Mouse (Mus musculus) limb, embryonic 13.5 days (tissue): ENCODE data around the gene Fbln5. TPM values are rescaled to one million over a fixed set of nuclear protein-coding genes. Genes with fewer than 3 reads are reported as not detected.
A peak's percentile ranks its signal among the peaks of the same experiment; 100 is the strongest.

Experiments used
- ATAC-seq: fragments of 200-750 bp; cut with Nextera tagmentation; 2 replicates; pipeline ENCODE4 v1.8.0; 2017; ENCODE audit warnings: low read depth, moderate number of reproducible peaks, moderate TSS enrichment; ENCODE audit not compliant: low FRiP score
- H3K27ac ChIP-seq: fragments of 300-500 bp; sonication (generic); 2 replicates; pipeline ENCODE4 v1.5.1; 2015; ENCODE audit warnings: inconsistent platforms, mild to moderate bottlenecking, moderate library complexity
- H3K27me3 ChIP-seq: fragments of 300-500 bp; sonication (generic); 2 replicates; pipeline ENCODE4 v1.6.1; 2015; ENCODE audit warnings: mild to moderate bottlenecking, inconsistent platforms
- H3K36me3 ChIP-seq: fragments of 300-500 bp; sonication (generic); 2 replicates; pipeline ENCODE4 v1.6.1; 2015; ENCODE audit warnings: inconsistent platforms, mild to moderate bottlenecking, moderate library complexity
- H3K4me1 ChIP-seq: fragments of 300-500 bp; sonication (generic); 2 replicates; pipeline ENCODE4 v1.6.1; 2015; ENCODE audit warnings: inconsistent platforms
- H3K4me2 ChIP-seq: fragments of 300-500 bp; sonication (generic); replicated peaks from 2 replicates; pipeline ENCODE4 v1.6.1; 2015; ENCODE audit warnings: inconsistent platforms, mild to moderate bottlenecking, moderate library complexity
- H3K4me3 ChIP-seq: fragments of 300-500 bp; sonication (generic); 2 replicates; pipeline ENCODE4 v1.5.1; 2015; ENCODE audit warnings: moderate library complexity, mild to moderate bottlenecking, inconsistent platforms
- H3K9ac ChIP-seq: fragments of 300-500 bp; sonication (generic); 2 replicates; pipeline ENCODE4 v1.6.1; 2015; ENCODE audit warnings: mild to moderate bottlenecking, inconsistent platforms
- H3K9me3 ChIP-seq: fragments of 300-500 bp; sonication (generic); 2 replicates; pipeline ENCODE4 v1.6.1; 2016; ENCODE audit warnings: inconsistent platforms
- WGBS: fragments of 180-500 bp; shearing (Covaris S2); methylation state at CpG from one replicate; pipeline ENCODE4 v1.1.7; 2015; 5-methylcytosine and 5-hydroxymethylcytosine counted together
- polyA plus RNA-seq: library from polyadenylated mRNA; unstranded; fragments of >200 nt; fragmentation: Nextera tagmentation; extraction: Ambion mirVana; gene quantifications from 2 replicates; pipeline ENCODE4 v1.2.1, GENCODE M21; 2015

The Fbln5 gene
- polyA plus RNA-seq, 1 experiment from 2014 or later = 102 TPM

- no peaks in the 10 kb centered on the region for H3K9me3 ChIP-seq
- H3K4me1 ChIP-seq = peaks cover 12% of the 10 kb centered on the region
- H3K36me3 ChIP-seq = no peaks in the 10 kb centered on the region
- 87% methylated on average over 5 of the region's 5 CpGs for WGBS
- no peak for ATAC-seq
- no peak overlapping the region for H3K4me2 ChIP-seq
- no peak overlapping the region for H3K27ac ChIP-seq
- H3K4me3 ChIP-seq = no peak overlapping the region
- H3K9ac ChIP-seq = no peak overlapping the region
- no peaks in the 10 kb centered on the region for H3K27me3 ChIP-seq
Observed at GRCm38 (mm10) chr12:101776383-101776782, 42.5 kb downstream of the Fbln5 start.

- Histone ChIP-seq H3K27me3 (no peaks in the 10 kb centered on the region), H3K4me3 (no peak overlapping the region), H3K27ac (no peak overlapping the region), H3K36me3 (no peaks in the 10 kb centered on the region), H3K4me2 (no peak overlapping the region), H3K4me1 (peaks cover 12% of the 10 kb centered on the region), H3K9ac (no peak overlapping the region), H3K9me3 (no peaks in the 10 kb centered on the region)
- ATAC-seq = no peak
- 43% methylated on average over 4 of the region's 4 CpGs for WGBS
Observed at GRCm38 (mm10) chr12:101774116-101774515, 44.7 kb downstream of the Fbln5 start.

GRCm38 (mm10) chr12:101772962-101773361 lies 45.9 kb downstream of the Fbln5 start:
- WGBS = 56% methylated on average over 3 of the region's 3 CpGs
- no peak overlapping the region for H3K4me3 ChIP-seq
- H3K9ac ChIP-seq = no peak overlapping the region
- H3K27ac ChIP-seq = no peak overlapping the region
- peaks cover 9% of the 10 kb centered on the region for H3K4me1 ChIP-seq
- ATAC-seq = no peak
- no peaks in the 10 kb centered on the region for H3K27me3 ChIP-seq
- no peaks in the 10 kb centered on the region for H3K9me3 ChIP-seq
- H3K36me3 ChIP-seq = no peaks in the 10 kb centered on the region
- no peak overlapping the region for H3K4me2 ChIP-seq

GRCm38 (mm10) chr12:101770283-101771015 lies 48.4 kb downstream of the Fbln5 start:
- no peak; the same call in 1 of the 2 replicates for ATAC-seq
- Histone ChIP-seq H3K27me3 (no peaks in the 10 kb centered on the region), H3K4me2 (no peak overlapping the region), H3K36me3 (peaks cover 9% of the 10 kb centered on the region; the same call in 1 of the 2 replicates), H3K9me3 (no peaks in the 10 kb centered on the region), H3K4me3 (no peak overlapping the region), H3K4me1 (peaks cover 13% of the 10 kb centered on the region), H3K9ac (no peak overlapping the region), H3K27ac (no peak overlapping the region)
- 82% methylated on average over 5 of the region's 5 CpGs for WGBS

- no peaks in the 10 kb centered on the region for H3K9me3 ChIP-seq
- no peak overlapping the region for H3K27ac ChIP-seq
- no peak for ATAC-seq
- no peaks in the 10 kb centered on the region for H3K27me3 ChIP-seq
- H3K9ac ChIP-seq = no peak overlapping the region
- peaks cover 9% of the 10 kb centered on the region; the same call in 1 of the 2 replicates for H3K36me3 ChIP-seq
- H3K4me3 ChIP-seq = no peak overlapping the region
- 46% methylated on average over 9 of the region's 9 CpGs for WGBS
- H3K4me2 ChIP-seq = no peak overlapping the region
- H3K4me1 ChIP-seq = peaks cover 25% of the 10 kb centered on the region
Observed at GRCm38 (mm10) chr12:101767306-101768053, 51.4 kb downstream of the Fbln5 start.

GRCm38 (mm10) chr12:101766228-101766852 lies 52.5 kb downstream of the Fbln5 start:
- H3K27me3 ChIP-seq = no peaks in the 10 kb centered on the region
- no peak overlapping the region for H3K27ac ChIP-seq
- H3K4me2 ChIP-seq = no peak overlapping the region
- no peak; the same call in 1 of the 2 replicates for ATAC-seq
- H3K36me3 ChIP-seq = peaks cover 14% of the 10 kb centered on the region
- WGBS = 72% methylated on average over 3 of the region's 3 CpGs
- H3K4me1 ChIP-seq = peaks cover 25% of the 10 kb centered on the region
- H3K4me3 ChIP-seq = no peak overlapping the region
- no peak overlapping the region for H3K9ac ChIP-seq
- no peaks in the 10 kb centered on the region for H3K9me3 ChIP-seq

GRCm38 (mm10) chr12:101764870-101765269 lies 54.0 kb downstream of the Fbln5 start:
- Histone ChIP-seq H3K4me2 (no peak overlapping the region), H3K4me3 (no peak overlapping the region), H3K36me3 (peaks cover 17% of the 10 kb centered on the region), H3K4me1 (peaks cover 25% of the 10 kb centered on the region), H3K9ac (no peak overlapping the region), H3K9me3 (no peaks in the 10 kb centered on the region), H3K27ac (no peak overlapping the region), H3K27me3 (no peaks in the 10 kb centered on the region)
- ATAC-seq = no peak
- 78% methylated on average over 5 of the region's 5 CpGs for WGBS

GRCm38 (mm10) chr12:101763065-101763464 lies 55.8 kb downstream of the Fbln5 start:
- no peak overlapping the region for H3K27ac ChIP-seq
- H3K4me2 ChIP-seq = no peak overlapping the region
- H3K36me3 ChIP-seq = peaks cover 17% of the 10 kb centered on the region
- H3K9me3 ChIP-seq = no peaks in the 10 kb centered on the region
- H3K4me1 ChIP-seq = peaks cover 25% of the 10 kb centered on the region
- 40% methylated on average over 3 of the region's 3 CpGs for WGBS
- H3K4me3 ChIP-seq = no peak overlapping the region
- no peaks in the 10 kb centered on the region for H3K27me3 ChIP-seq
- H3K9ac ChIP-seq = no peak overlapping the region
- ATAC-seq = 0 out of 2 replicates have a peak, but pooled peaks have one; percentile 28

- Histone ChIP-seq H3K9me3 (no peaks in the 10 kb centered on the region), H3K4me2 (no peak overlapping the region), H3K27me3 (no peaks in the 10 kb centered on the region), H3K36me3 (peaks cover 16% of the 10 kb centered on the region), H3K4me3 (no peak overlapping the region), H3K4me1 (peaks cover 24% of the 10 kb centered on the region), H3K27ac (no peak overlapping the region), H3K9ac (no peak overlapping the region)
- 92% methylated on average over 5 of the region's 5 CpGs for WGBS
- ATAC-seq = no peak
Observed at GRCm38 (mm10) chr12:101762054-101762453, 56.8 kb downstream of the Fbln5 start.

GRCm38 (mm10) chr12:101759440-101760045 lies 59.3 kb downstream of the Fbln5 start:
- Histone ChIP-seq H3K36me3 (peaks cover 16% of the 10 kb centered on the region), H3K27me3 (no peaks in the 10 kb centered on the region), H3K27ac (no peak overlapping the region), H3K4me3 (no peak overlapping the region), H3K9ac (no peak overlapping the region), H3K4me1 (peaks cover 11% of the 10 kb centered on the region), H3K4me2 (no peak overlapping the region), H3K9me3 (no peaks in the 10 kb centered on the region)
- WGBS = 55% methylated on average over 6 of the region's 6 CpGs
- ATAC-seq = no peak

GRCm38 (mm10) chr12:101758698-101759097 lies 60.2 kb downstream of the Fbln5 start:
- H3K4me1 ChIP-seq = peaks cover 8% of the 10 kb centered on the region
- H3K9me3 ChIP-seq = no peaks in the 10 kb centered on the region
- H3K36me3 ChIP-seq = peaks cover 20% of the 10 kb centered on the region
- no peak overlapping the region for H3K27ac ChIP-seq
- ATAC-seq = no peak
- H3K27me3 ChIP-seq = no peaks in the 10 kb centered on the region
- no peak overlapping the region for H3K4me2 ChIP-seq
- H3K9ac ChIP-seq = no peak overlapping the region
- H3K4me3 ChIP-seq = no peak overlapping the region

- H3K36me3 ChIP-seq = no peaks in the 10 kb centered on the region
- H3K4me1 ChIP-seq = no peaks in the 10 kb centered on the region
- WGBS = 20% methylated on average over 2 of the region's 2 CpGs
- no peak overlapping the region for H3K4me3 ChIP-seq
- no peak overlapping the region for H3K4me2 ChIP-seq
- H3K9ac ChIP-seq = no peak overlapping the region
- no peaks in the 10 kb centered on the region for H3K9me3 ChIP-seq
- H3K27me3 ChIP-seq = no peaks in the 10 kb centered on the region
- peak; percentile 67 for ATAC-seq
- no peak overlapping the region for H3K27ac ChIP-seq
Observed at GRCm38 (mm10) chr12:101742375-101742774, 76.5 kb downstream of the Fbln5 start.
